Mouse (Mus musculus): ENCODE measurements around the gene Vmac.

DNA sequence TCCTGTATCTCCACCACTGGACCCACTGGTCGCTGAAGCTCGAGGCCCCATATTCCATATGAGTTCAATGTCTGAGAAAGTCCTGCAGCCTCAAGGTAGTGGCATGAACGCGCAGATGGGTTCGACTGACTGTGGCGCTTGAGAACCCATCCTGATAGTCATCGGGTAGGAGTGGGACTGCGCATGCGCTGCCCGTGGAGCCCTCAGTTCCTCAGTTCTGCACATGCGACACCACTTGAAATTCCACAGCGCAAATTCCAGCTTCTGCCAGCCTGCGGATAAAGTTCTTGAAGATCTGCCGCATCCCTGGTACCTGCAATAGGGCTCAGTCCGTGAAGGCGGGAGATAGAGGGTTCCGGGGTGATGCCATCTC is 23.0 kb upstream of the Vmac start:
- TF ChIP-seq CTCF (IDR thresholded peaks at IDR 0.05; ENCODE audit: low read depth, low read length) (no peak), GATA2 (IDR thresholded peaks at IDR 0.05; ENCODE audit: borderline replicate concordance, low read depth, low read length) (no peak), TAL1 (conservative IDR thresholded peaks at IDR 0.05; ENCODE audit: low read depth, low read length) (no peak), GATA1 (IDR thresholded peaks at IDR 0.05; ENCODE audit: borderline replicate concordance, low read length) (no peak)

Measured in G1E (cell line).